Comparison of ENCODE assay signal across 9 mouse cellular contexts in genomic region chrX:136992191-136992965, GRCm38 (mm10). TPM values are rescaled to one million over a fixed set of nuclear protein-coding genes. Genes with fewer than 3 reads are reported as not detected.
DNase-seq lines count a peak whose midpoint lies in the region; ATAC-seq and TF ChIP-seq lines count a peak whose summit lies in the region.
"Had no signal": no experiment of that assay in that cellular context is flagged by ENCODE, and none has a peak within 500 bp of the region (broad histone marks: within the 10 kb centered on the region; RNA-seq: fewer than 3 reads in every experiment).

No protein-coding gene starts in this region.

- TF ChIP-seq POLR2A in brain, embryonic 14.5 days (IDR thresholded peaks at IDR 0.05; ENCODE audit: borderline replicate concordance, extremely low read depth, insufficient read depth, insufficient read length, poor library complexity, severe bottlenecking) = no peak
- no peak for TF ChIP-seq POLR2A in small intestine, adult 2 months (IDR thresholded peaks at IDR 0.05; ENCODE audit: low read depth, low read length)

- H3K27ac ChIP-seq in kidney, postnatal 0 days = no peak overlapping the region
- H3K27ac ChIP-seq in forebrain, embryonic 11.5 days (ENCODE audit: low read depth, low read length) = no peak overlapping the region; the same call in 1 of the 2 replicates
- no peak overlapping the region for H3K27ac ChIP-seq in liver, embryonic 11.5 days (ENCODE audit: low read depth, low read length)
- peak overlapping the region; percentile 43; the same call in 1 of the 2 replicates for H3K27ac ChIP-seq in small intestine, adult 2 months (ENCODE audit: insufficient read depth, low read depth, low read length)

- peak overlapping the region; percentile 57 for H3K4me2 ChIP-seq in kidney, postnatal 0 days (ENCODE audit: low read length)
- peak overlapping the region; percentile 57 for H3K4me2 ChIP-seq in forebrain, embryonic 11.5 days (ENCODE audit: low read depth, low read length, severe bottlenecking)
- peak overlapping the region; percentile 56 for H3K4me2 ChIP-seq in liver, embryonic 11.5 days

- no peak for DNase-seq in kidney, postnatal 0 days (ENCODE audit: low spot score)
- no peak for DNase-seq in kidney, adult 8-10 months
- peak; percentile 33 for DNase-seq in brain, embryonic 14.5 days (ENCODE audit: low read depth)
- no peak for DNase-seq in forebrain, embryonic 11.5 days (ENCODE audit: low spot score)
- no peak for DNase-seq in liver, embryonic 11.5 days (ENCODE audit: low spot score)
- DNase-seq in gastrocnemius, postnatal 25 days = no peak
- DNase-seq in ovary, postnatal 14 days (ENCODE audit: low spot score) = no peak

- no peak for TF ChIP-seq CTCF in kidney, postnatal 0 days (IDR thresholded peaks at IDR 0.05; ENCODE audit: low read depth)
- no peak for TF ChIP-seq CTCF in brain, embryonic 14.5 days (IDR thresholded peaks at IDR 0.05; ENCODE audit: borderline replicate concordance, extremely low read depth, insufficient read depth, insufficient read length)
- TF ChIP-seq CTCF in small intestine, adult 2 months (IDR thresholded peaks at IDR 0.05; ENCODE audit: extremely low read depth, insufficient read length, insufficient replicate concordance, low read depth, low read length) = no peak

- WGBS in kidney, postnatal 0 days = 33% methylated on average over 19 of the region's 19 CpGs
- 27% methylated on average over 19 of the region's 19 CpGs for WGBS in forebrain, embryonic 11.5 days
- WGBS in liver, embryonic 11.5 days = 23% methylated on average over 19 of the region's 19 CpGs
- 24% methylated on average over 19 of the region's 19 CpGs for WGBS in small intestine, adult 2 months

- no peaks in the 10 kb centered on the region for H3K9me3 ChIP-seq in kidney, postnatal 0 days (replicated peaks; ENCODE audit: low read length)
- H3K9me3 ChIP-seq in forebrain, embryonic 11.5 days (ENCODE audit: control insufficient read depth, low read length) = no peaks in the 10 kb centered on the region
- H3K9me3 ChIP-seq in liver, embryonic 11.5 days (ENCODE audit: control insufficient read depth, low read length) = no peaks in the 10 kb centered on the region

- no peaks in the 10 kb centered on the region for H3K4me1 ChIP-seq in kidney, postnatal 0 days (replicated peaks; ENCODE audit: insufficient read depth, low read length)
- no peaks in the 10 kb centered on the region for H3K4me1 ChIP-seq in forebrain, embryonic 11.5 days (replicated peaks; ENCODE audit: control insufficient read depth, insufficient read depth, low read length)
- H3K4me1 ChIP-seq in liver, embryonic 11.5 days (replicated peaks; ENCODE audit: control insufficient read depth, insufficient read depth, low read length) = no peaks in the 10 kb centered on the region
- no peaks in the 10 kb centered on the region; the same call in 1 of the 2 replicates for H3K4me1 ChIP-seq in small intestine, adult 2 months (ENCODE audit: control insufficient read depth, insufficient read depth, insufficient read length, low read length)

- 0 out of 2 replicates have a peak, but pooled peaks have one; percentile 12 for ATAC-seq in kidney, postnatal 0 days (replicated peaks; ENCODE audit: low FRiP score, low read depth)
- peak; percentile 59 for ATAC-seq in forebrain, embryonic 11.5 days (replicated peaks; ENCODE audit: low FRiP score)
- no peak; the same call in 1 of the 2 replicates for ATAC-seq in liver, embryonic 11.5 days (replicated peaks; ENCODE audit: low FRiP score)

- H3K27me3 ChIP-seq in kidney, postnatal 0 days (ENCODE audit: insufficient read depth, low read length) = no peaks in the 10 kb centered on the region
- peaks cover 2% of the 10 kb centered on the region; the same call in 1 of the 2 replicates for H3K27me3 ChIP-seq in forebrain, embryonic 11.5 days (ENCODE audit: control insufficient read depth, insufficient read depth, low read length)
- peaks cover 25% of the 10 kb centered on the region for H3K27me3 ChIP-seq in liver, embryonic 11.5 days (replicated peaks; ENCODE audit: control insufficient read depth, insufficient read depth, low read length)
- no peaks in the 10 kb centered on the region; the same call in 1 of the 2 replicates for H3K27me3 ChIP-seq in small intestine, adult 2 months (ENCODE audit: control insufficient read depth, insufficient read depth, low read length)

- H3K9ac ChIP-seq in kidney, postnatal 0 days (ENCODE audit: low read depth, low read length) = peak overlapping the region; percentile 27; the same call in 1 of the 2 replicates
- H3K9ac ChIP-seq in forebrain, embryonic 11.5 days (ENCODE audit: low read length) = peak overlapping the region; percentile 54
- no peak overlapping the region for H3K9ac ChIP-seq in liver, embryonic 11.5 days (ENCODE audit: low read depth, low read length)

- no peaks in the 10 kb centered on the region for H3K36me3 ChIP-seq in kidney, postnatal 0 days (ENCODE audit: insufficient read depth, low read length)
- no peaks in the 10 kb centered on the region for H3K36me3 ChIP-seq in forebrain, embryonic 11.5 days (ENCODE audit: control insufficient read depth, insufficient read depth, low read length)
- H3K36me3 ChIP-seq in liver, embryonic 11.5 days (ENCODE audit: control insufficient read depth, insufficient read depth, low read length) = no peaks in the 10 kb centered on the region
- H3K36me3 ChIP-seq in small intestine, adult 2 months (ENCODE audit: control insufficient read depth, insufficient read depth, low read length) = no peaks in the 10 kb centered on the region

- peak overlapping the region; percentile 32 for H3K4me3 ChIP-seq in kidney, postnatal 0 days (replicated peaks; ENCODE audit: low read depth, low read length)
- H3K4me3 ChIP-seq in forebrain, embryonic 11.5 days (ENCODE audit: low read depth, low read length) = peak overlapping the region; percentile 33
- peak overlapping the region; percentile 33 for H3K4me3 ChIP-seq in liver, embryonic 11.5 days (ENCODE audit: low read depth, low read length)
- peak overlapping the region; percentile 72 for H3K4me3 ChIP-seq in small intestine, adult 2 months (ENCODE audit: low read depth, low read length)
- H3K4me3 ChIP-seq: myocyte had no signal

RNA-seq across cellular contexts. Expression of gene Zcchc18, which starts 0.6 kb away (rescaled TPM):
- polyA plus RNA-seq in kidney, postnatal 0 days (2015; fragmentation: Nextera tagmentation; extraction: Ambion mirVana) = 20.5 and 22.0 TPM in 2 replicates
- 149 and 152 TPM in 2 replicates for polyA plus RNA-seq in brain, embryonic 14.5 days (2012; rRNA removed)
- polyA plus RNA-seq in forebrain, embryonic 11.5 days (2014; fragmentation: Nextera tagmentation; extraction: Ambion mirVana) = 94.4 and 99.1 TPM in 2 replicates
- 2.6 and 3.0 TPM in 2 replicates for polyA plus RNA-seq in liver, embryonic 11.5 days (2014; fragmentation: Nextera tagmentation; extraction: Ambion mirVana)
- polyA plus RNA-seq in small intestine, adult 2 months (2012; rRNA removed) = 0.30 and 0.52 TPM in 2 replicates
- not detected for total RNA-seq in gastrocnemius, postnatal 25 days (2021)

RNA-seq across cellular contexts. Expression of gene Tmsb15b1, which starts 15.7 kb away (rescaled TPM):
- polyA plus RNA-seq in kidney, postnatal 0 days (2015; fragmentation: Nextera tagmentation; extraction: Ambion mirVana) = 41.5 and 51.6 TPM in 2 replicates
- 12.8 and 19.7 TPM in 2 replicates for polyA plus RNA-seq in brain, embryonic 14.5 days (2012; rRNA removed)
- polyA plus RNA-seq in forebrain, embryonic 11.5 days (2014; fragmentation: Nextera tagmentation; extraction: Ambion mirVana) = 20.9 and 25.3 TPM in 2 replicates
- polyA plus RNA-seq in liver, embryonic 11.5 days (2014; fragmentation: Nextera tagmentation; extraction: Ambion mirVana) = 6.2 and 8.4 TPM in 2 replicates
- polyA plus RNA-seq in small intestine, adult 2 months (2012; rRNA removed) = not detected in 2 replicates
- total RNA-seq in gastrocnemius, postnatal 25 days (2021) = 1 to 10 TPM; 1.6 to 5.3 TPM
- polyA plus RNA-seq: myocyte had no signal

RNA-seq across cellular contexts. Expression of gene Tmsb15l, which starts 15.7 kb away (rescaled TPM):
- 5.9 and 7.3 TPM in 2 replicates for polyA plus RNA-seq in kidney, postnatal 0 days (2015; fragmentation: Nextera tagmentation; extraction: Ambion mirVana)
- polyA plus RNA-seq in brain, embryonic 14.5 days (2012; rRNA removed) = 10.1 and 13.8 TPM in 2 replicates
- 4.6 and 7.0 TPM in 2 replicates for polyA plus RNA-seq in forebrain, embryonic 11.5 days (2014; fragmentation: Nextera tagmentation; extraction: Ambion mirVana)
- polyA plus RNA-seq in liver, embryonic 11.5 days (2014; fragmentation: Nextera tagmentation; extraction: Ambion mirVana) = 1.8 and 2.8 TPM in 2 replicates
- polyA plus RNA-seq in small intestine, adult 2 months (2012; rRNA removed) = 0.32 TPM in 1 of 2 replicates, not detected in the other
- not detected for total RNA-seq in gastrocnemius, postnatal 25 days (2021)
- polyA plus RNA-seq: myocyte had no signal

RNA-seq across cellular contexts. Expression of gene Tmsb15b2, which starts 17.1 kb away (rescaled TPM):
- polyA plus RNA-seq in kidney, postnatal 0 days (2015; fragmentation: Nextera tagmentation; extraction: Ambion mirVana) = 52.6 and 76.2 TPM in 2 replicates
- 38.7 and 46.3 TPM in 2 replicates for polyA plus RNA-seq in brain, embryonic 14.5 days (2012; rRNA removed)
- 49.6 and 58.7 TPM in 2 replicates for polyA plus RNA-seq in forebrain, embryonic 11.5 days (2014; fragmentation: Nextera tagmentation; extraction: Ambion mirVana)
- 14.5 and 21.1 TPM in 2 replicates for polyA plus RNA-seq in liver, embryonic 11.5 days (2014; fragmentation: Nextera tagmentation; extraction: Ambion mirVana)
- not detected in 2 replicates for polyA plus RNA-seq in small intestine, adult 2 months (2012; rRNA removed)
- 1 to 10 TPM; 4.3 to 6.4 TPM for total RNA-seq in gastrocnemius, postnatal 25 days (2021)
- polyA plus RNA-seq: myocyte had no signal

RNA-seq across cellular contexts. Expression of gene Slc25a53, which starts 45.7 kb away (rescaled TPM):
- 9.5 and 9.9 TPM in 2 replicates for polyA plus RNA-seq in kidney, postnatal 0 days (2015; fragmentation: Nextera tagmentation; extraction: Ambion mirVana)
- 20.5 and 27.1 TPM in 2 replicates for polyA plus RNA-seq in brain, embryonic 14.5 days (2012; rRNA removed)
- polyA plus RNA-seq in forebrain, embryonic 11.5 days (2014; fragmentation: Nextera tagmentation; extraction: Ambion mirVana) = 13.7 and 14.6 TPM in 2 replicates
- 3.7 and 5.0 TPM in 2 replicates for polyA plus RNA-seq in liver, embryonic 11.5 days (2014; fragmentation: Nextera tagmentation; extraction: Ambion mirVana)
- polyA plus RNA-seq in small intestine, adult 2 months (2012; rRNA removed) = 0.95 and 1.9 TPM in 2 replicates
- total RNA-seq in gastrocnemius, postnatal 25 days (2021) = 1 to 10 TPM; 1.2 to 3.2 TPM
